Mouse (Mus musculus): Measurements from ENCODE around the gene Tsfm. TPM values are rescaled to one million over a fixed set of nuclear protein-coding genes. Genes with fewer than 3 reads are reported as not detected.

Tsfm gene
- polyA plus RNA-seq, 1 experiment from 2014 or later = 42.4 TPM

DNA sequence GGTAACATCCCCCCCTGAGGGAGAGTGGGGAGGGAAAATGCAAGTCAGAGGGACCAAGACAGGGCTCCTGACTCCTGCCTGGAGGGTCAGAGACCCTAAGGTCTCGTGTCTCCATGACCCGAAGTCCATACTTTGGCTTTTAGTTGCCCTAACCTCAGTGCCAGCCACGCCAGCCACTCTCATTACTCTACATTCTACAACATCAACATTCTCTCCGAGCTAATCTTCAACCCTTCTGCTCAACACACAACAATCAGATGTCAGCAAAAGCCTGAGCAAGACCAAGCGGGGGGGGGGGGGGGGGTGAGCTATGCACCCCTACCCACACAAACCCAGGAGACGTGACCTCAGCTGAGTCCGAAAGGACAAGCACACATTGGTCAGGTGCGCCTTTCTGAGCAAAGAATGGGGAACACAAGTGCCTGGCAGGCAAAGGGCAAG lies 2.7 kb upstream of the Tsfm start:
- WGBS = 83% methylated on average over 7 of the region's 8 CpGs

GRCm38 (mm10) chr10:127018422-127018821 lies 12.2 kb downstream of the Tsfm start:
- no peaks in the 10 kb centered on the region for H3K9me3 ChIP-seq (ENCODE audit: control insufficient read depth)
- H3K27ac ChIP-seq (ENCODE audit: low read depth, low read length) = no peak overlapping the region
- H3K4me2 ChIP-seq (replicated peaks; ENCODE audit: low read depth) = no peak overlapping the region
- H3K4me1 ChIP-seq (replicated peaks; ENCODE audit: control insufficient read depth, insufficient read depth, low read length) = no peaks in the 10 kb centered on the region
- no peak for TF ChIP-seq CTCF (IDR thresholded peaks at IDR 0.05; ENCODE audit: low read depth)
- H3K27me3 ChIP-seq (replicated peaks; ENCODE audit: control insufficient read depth, insufficient read depth, low read length) = no peaks in the 10 kb centered on the region
- peaks cover 11% of the 10 kb centered on the region for H3K36me3 ChIP-seq (ENCODE audit: control insufficient read depth, insufficient read depth)
- no peak for ATAC-seq
- no peak overlapping the region for H3K9ac ChIP-seq (ENCODE audit: low read depth, low read length)
- H3K4me3 ChIP-seq (ENCODE audit: low read depth, low read length) = no peak overlapping the region
- WGBS = 69% methylated on average over 16 of the region's 16 CpGs

More for the DNA sequence above, 2.7 kb upstream of the Tsfm start:
- H3K9me3 ChIP-seq (ENCODE audit: control insufficient read depth) = no peaks in the 10 kb centered on the region
- no peak overlapping the region for H3K4me2 ChIP-seq (replicated peaks; ENCODE audit: low read depth)
- no peak for TF ChIP-seq CTCF (IDR thresholded peaks at IDR 0.05; ENCODE audit: low read depth)
- no peak for ATAC-seq
- H3K9ac ChIP-seq (ENCODE audit: low read depth, low read length) = no peak overlapping the region
- no peak overlapping the region for H3K4me3 ChIP-seq (ENCODE audit: low read depth, low read length)
- 0 out of 2 replicates have a peak, but pooled peaks cover 4% of the 10 kb centered on the region for H3K36me3 ChIP-seq (ENCODE audit: control insufficient read depth, insufficient read depth)
- no peaks in the 10 kb centered on the region for H3K4me1 ChIP-seq (replicated peaks; ENCODE audit: control insufficient read depth, insufficient read depth, low read length)
- no peaks in the 10 kb centered on the region for H3K27me3 ChIP-seq (replicated peaks; ENCODE audit: control insufficient read depth, insufficient read depth, low read length)
- H3K27ac ChIP-seq (ENCODE audit: low read depth, low read length) = no peak overlapping the region

DNA sequence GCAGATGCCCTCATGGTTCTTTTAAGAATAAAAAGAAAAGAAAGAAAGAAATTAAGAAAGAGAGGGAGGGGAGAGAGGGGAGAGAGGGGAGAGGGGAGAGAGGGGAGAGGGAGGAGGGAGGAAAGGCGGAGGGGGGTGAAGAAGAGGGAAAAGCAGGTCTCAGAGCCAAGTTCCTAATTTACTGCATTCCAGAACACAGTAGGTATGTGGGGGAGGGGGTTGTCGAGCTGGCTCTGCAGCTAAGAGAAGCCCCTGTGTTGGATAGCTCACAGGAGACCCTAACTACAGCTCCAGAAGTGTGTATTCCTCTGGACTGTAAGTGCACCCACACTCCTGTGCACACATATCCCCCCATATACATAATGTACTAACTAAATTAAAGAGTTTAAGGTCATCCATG lies 13.6 kb downstream of the Tsfm start:
- no peak for ATAC-seq
- TF ChIP-seq CTCF (IDR thresholded peaks at IDR 0.05; ENCODE audit: low read depth) = no peak
- H3K4me3 ChIP-seq (ENCODE audit: low read depth, low read length) = no peak overlapping the region
- H3K27ac ChIP-seq (ENCODE audit: low read depth, low read length) = no peak overlapping the region
- H3K36me3 ChIP-seq (ENCODE audit: control insufficient read depth, insufficient read depth) = no peaks in the 10 kb centered on the region; the same call in 1 of the 2 replicates
- no peaks in the 10 kb centered on the region for H3K4me1 ChIP-seq (replicated peaks; ENCODE audit: control insufficient read depth, insufficient read depth, low read length)
- H3K27me3 ChIP-seq (replicated peaks; ENCODE audit: control insufficient read depth, insufficient read depth, low read length) = no peaks in the 10 kb centered on the region
- H3K9ac ChIP-seq (ENCODE audit: low read depth, low read length) = no peak overlapping the region
- 24% methylated on average over 2 of the region's 2 CpGs for WGBS
- H3K4me2 ChIP-seq (replicated peaks; ENCODE audit: low read depth) = no peak overlapping the region
- no peaks in the 10 kb centered on the region for H3K9me3 ChIP-seq (ENCODE audit: control insufficient read depth)

GRCm38 (mm10) chr10:127016488-127016887 lies 14.2 kb downstream of the Tsfm start:
- no peak overlapping the region for H3K4me2 ChIP-seq (replicated peaks; ENCODE audit: low read depth)
- ATAC-seq = no peak
- no peaks in the 10 kb centered on the region for H3K4me1 ChIP-seq (replicated peaks; ENCODE audit: control insufficient read depth, insufficient read depth, low read length)
- no peak overlapping the region for H3K4me3 ChIP-seq (ENCODE audit: low read depth, low read length)
- H3K36me3 ChIP-seq (ENCODE audit: control insufficient read depth, insufficient read depth) = no peaks in the 10 kb centered on the region
- 66% methylated on average over 5 of the region's 5 CpGs for WGBS
- H3K9me3 ChIP-seq (ENCODE audit: control insufficient read depth) = no peaks in the 10 kb centered on the region
- no peak overlapping the region for H3K9ac ChIP-seq (ENCODE audit: low read depth, low read length)
- H3K27ac ChIP-seq (ENCODE audit: low read depth, low read length) = no peak overlapping the region
- peak; percentile 63 for TF ChIP-seq CTCF (IDR thresholded peaks at IDR 0.05; ENCODE audit: low read depth)
- no peaks in the 10 kb centered on the region for H3K27me3 ChIP-seq (replicated peaks; ENCODE audit: control insufficient read depth, insufficient read depth, low read length)

GRCm38 (mm10) chr10:127003806-127004205 lies 26.8 kb downstream of the Tsfm start:
- ATAC-seq = no peak
- H3K36me3 ChIP-seq (ENCODE audit: control insufficient read depth, insufficient read depth) = peaks cover 8% of the 10 kb centered on the region; the same call in 1 of the 2 replicates
- TF ChIP-seq CTCF (IDR thresholded peaks at IDR 0.05; ENCODE audit: low read depth) = no peak
- no peaks in the 10 kb centered on the region for H3K27me3 ChIP-seq (replicated peaks; ENCODE audit: control insufficient read depth, insufficient read depth, low read length)
- no peaks in the 10 kb centered on the region for H3K4me1 ChIP-seq (replicated peaks; ENCODE audit: control insufficient read depth, insufficient read depth, low read length)
- H3K9ac ChIP-seq (ENCODE audit: low read depth, low read length) = no peak overlapping the region
- no peak overlapping the region for H3K4me3 ChIP-seq (ENCODE audit: low read depth, low read length)
- 81% methylated on average over 7 of the region's 7 CpGs for WGBS
- H3K9me3 ChIP-seq (ENCODE audit: control insufficient read depth) = no peaks in the 10 kb centered on the region
- no peak overlapping the region for H3K27ac ChIP-seq (ENCODE audit: low read depth, low read length)
- no peak overlapping the region for H3K4me2 ChIP-seq (replicated peaks; ENCODE audit: low read depth)

DNA sequence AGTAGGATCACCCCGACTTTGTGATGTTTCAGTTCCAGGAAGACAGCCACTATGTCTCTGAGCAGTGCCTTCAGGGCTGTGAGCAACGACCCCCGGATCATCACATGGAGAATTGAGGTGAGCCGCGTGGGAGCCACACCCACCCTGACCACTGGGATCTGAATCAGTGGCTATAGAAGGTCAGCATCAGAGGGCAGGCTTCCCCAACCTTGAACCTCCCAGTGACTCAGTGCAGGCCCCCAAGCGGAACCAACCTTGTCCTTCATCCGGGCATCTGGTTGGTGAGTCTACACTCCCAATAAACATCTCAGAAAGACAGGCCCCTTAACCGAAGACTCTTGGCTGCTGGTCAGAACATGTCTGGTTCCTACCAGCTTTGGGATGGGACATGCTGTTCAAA lies 27.3 kb downstream of the Tsfm start:
- WGBS = 84% methylated on average over 8 of the region's 8 CpGs
- ATAC-seq = no peak
- no peak overlapping the region for H3K4me2 ChIP-seq (replicated peaks; ENCODE audit: low read depth)
- H3K27ac ChIP-seq (ENCODE audit: low read depth, low read length) = no peak overlapping the region
- H3K4me1 ChIP-seq (replicated peaks; ENCODE audit: control insufficient read depth, insufficient read depth, low read length) = no peaks in the 10 kb centered on the region
- no peak overlapping the region for H3K9ac ChIP-seq (ENCODE audit: low read depth, low read length)
- peaks cover 12% of the 10 kb centered on the region; the same call in 1 of the 2 replicates for H3K36me3 ChIP-seq (ENCODE audit: control insufficient read depth, insufficient read depth)
- H3K27me3 ChIP-seq (replicated peaks; ENCODE audit: control insufficient read depth, insufficient read depth, low read length) = no peaks in the 10 kb centered on the region
- H3K9me3 ChIP-seq (ENCODE audit: control insufficient read depth) = no peaks in the 10 kb centered on the region
- no peak for TF ChIP-seq CTCF (IDR thresholded peaks at IDR 0.05; ENCODE audit: low read depth)
- H3K4me3 ChIP-seq (ENCODE audit: low read depth, low read length) = no peak overlapping the region

- no peaks in the 10 kb centered on the region for H3K27me3 ChIP-seq (replicated peaks; ENCODE audit: control insufficient read depth, insufficient read depth, low read length)
- ATAC-seq = no peak
- H3K27ac ChIP-seq (ENCODE audit: low read depth, low read length) = no peak overlapping the region
- no peak overlapping the region for H3K9ac ChIP-seq (ENCODE audit: low read depth, low read length)
- H3K4me3 ChIP-seq (ENCODE audit: low read depth, low read length) = no peak overlapping the region
- H3K9me3 ChIP-seq (ENCODE audit: control insufficient read depth) = no peaks in the 10 kb centered on the region
- no peak overlapping the region for H3K4me2 ChIP-seq (replicated peaks; ENCODE audit: low read depth)
- TF ChIP-seq CTCF (IDR thresholded peaks at IDR 0.05; ENCODE audit: low read depth) = no peak
- no peaks in the 10 kb centered on the region for H3K4me1 ChIP-seq (replicated peaks; ENCODE audit: control insufficient read depth, insufficient read depth, low read length)
- WGBS = 82% methylated on average over 5 of the region's 5 CpGs
- H3K36me3 ChIP-seq (ENCODE audit: control insufficient read depth, insufficient read depth) = peaks cover 18% of the 10 kb centered on the region
Measured at GRCm38 (mm10) chr10:127002765-127003164, 27.9 kb downstream of the Tsfm start.

All from intestine, postnatal 0 days (tissue).